Comparison of ENCODE assay signal across 31 mouse cellular contexts in genomic region chr10:88684925-88685324, GRCm38 (mm10). TPM values are rescaled to one million over a fixed set of nuclear protein-coding genes. Genes with fewer than 3 reads are reported as not detected.
DNase-seq lines count a peak whose midpoint lies in the region; ATAC-seq and TF ChIP-seq lines count a peak whose summit lies in the region.
"Had no signal": no experiment of that assay in that cellular context is flagged by ENCODE, and none has a peak within 500 bp of the region (broad histone marks: within the 10 kb centered on the region; RNA-seq: fewer than 3 reads in every experiment).

Gene Spic, minus strand, starts transcription at chr10:88685015.

- H3K36me3 ChIP-seq in liver, embryonic 15.5 days (replicated peaks): no peaks in the 10 kb centered on the region
- H3K36me3 ChIP-seq in liver, embryonic 11.5 days (ENCODE audit: control insufficient read depth, insufficient read depth, low read length): no peaks in the 10 kb centered on the region
- H3K36me3 ChIP-seq in thymus, adult 2 months (ENCODE audit: control insufficient read depth, insufficient read depth, low read length): no peaks in the 10 kb centered on the region
- no peaks in the 10 kb centered on the region for H3K36me3 ChIP-seq in forebrain, embryonic 13.5 days (ENCODE audit: poor library complexity, severe bottlenecking)
- H3K36me3 ChIP-seq: hindbrain, embryonic 10.5 days; hindbrain, embryonic 15.5 days; limb, embryonic 13.5 days; neural tube, embryonic 15.5 days had no signal

- no peaks in the 10 kb centered on the region for H3K4me1 ChIP-seq in liver, embryonic 15.5 days (replicated peaks)
- no peaks in the 10 kb centered on the region for H3K4me1 ChIP-seq in liver, embryonic 11.5 days (replicated peaks; ENCODE audit: control insufficient read depth, insufficient read depth, low read length)
- no peaks in the 10 kb centered on the region for H3K4me1 ChIP-seq in thymus, adult 2 months (replicated peaks; ENCODE audit: control insufficient read depth, insufficient read depth, low read length)
- H3K4me1 ChIP-seq in bone marrow, adult 2 months (ENCODE audit: control insufficient read depth, insufficient read depth, low read length): no peaks in the 10 kb centered on the region
- no peaks in the 10 kb centered on the region for H3K4me1 ChIP-seq in forebrain, embryonic 13.5 days
- H3K4me1 ChIP-seq: hindbrain, embryonic 10.5 days; hindbrain, embryonic 15.5 days; limb, embryonic 13.5 days; neural tube, embryonic 15.5 days had no signal

- no peak for TF ChIP-seq CTCF in thymus, adult 2 months (IDR thresholded peaks at IDR 0.05; ENCODE audit: borderline replicate concordance, control insufficient read depth, extremely low read depth, insufficient read depth, low read length, poor library complexity)
- TF ChIP-seq CTCF in bone marrow, adult 2 months (IDR thresholded peaks at IDR 0.05; ENCODE audit: control insufficient read depth, insufficient read depth, low read length): no peak

- TF ChIP-seq POLR2A in thymus, adult 2 months (IDR thresholded peaks at IDR 0.05; ENCODE audit: control insufficient read depth, extremely low read depth, insufficient read depth, low read length, poor library complexity): no peak
- TF ChIP-seq POLR2A in bone marrow, adult 2 months (IDR thresholded peaks at IDR 0.05; ENCODE audit: borderline replicate concordance, control insufficient read depth, low read depth, low read length): no peak

- H3K9ac ChIP-seq in liver, embryonic 15.5 days: no peak within 1 kb of the TSS
- no peak within 1 kb of the TSS for H3K9ac ChIP-seq in liver, embryonic 11.5 days (ENCODE audit: low read depth, low read length)
- H3K9ac ChIP-seq in forebrain, embryonic 13.5 days: no peak within 1 kb of the TSS
- H3K9ac ChIP-seq: forebrain, postnatal 0 days; hindbrain, embryonic 15.5 days; limb, embryonic 13.5 days; liver, embryonic 14.5 days; neural tube, embryonic 15.5 days had no signal

- no peak within 1 kb of the TSS for H3K27ac ChIP-seq in liver, embryonic 15.5 days (replicated peaks)
- H3K27ac ChIP-seq in liver, embryonic 11.5 days (ENCODE audit: low read depth, low read length): no peak within 1 kb of the TSS
- H3K27ac ChIP-seq in thymus, adult 2 months (ENCODE audit: control insufficient read depth, insufficient read depth, low read length): no peak within 1 kb of the TSS
- no peak within 1 kb of the TSS for H3K27ac ChIP-seq in bone marrow, adult 2 months (ENCODE audit: control insufficient read depth, insufficient read depth, low read depth, low read length, poor library complexity)
- no peak within 1 kb of the TSS for H3K27ac ChIP-seq in forebrain, embryonic 13.5 days
- H3K27ac ChIP-seq: hindbrain, embryonic 10.5 days; hindbrain, embryonic 15.5 days; limb, embryonic 13.5 days; liver, embryonic 14.5 days; neural tube, embryonic 15.5 days; stomach, postnatal 0 days had no signal

- 58% methylated on average over 5 of the region's 5 CpGs for WGBS in liver, embryonic 15.5 days (ENCODE audit: insufficient replicate concordance)
- WGBS in liver, embryonic 11.5 days: 65% methylated on average over 5 of the region's 5 CpGs
- WGBS in thymus, adult 2 months: 88% methylated on average over 5 of the region's 5 CpGs
- 80% methylated on average over 5 of the region's 5 CpGs for WGBS in bone marrow, adult 2 months
- WGBS in forebrain, embryonic 13.5 days: 79% methylated on average over 5 of the region's 5 CpGs

- no peak within 1 kb of the TSS for H3K4me2 ChIP-seq in liver, embryonic 15.5 days
- no peak within 1 kb of the TSS for H3K4me2 ChIP-seq in liver, embryonic 11.5 days
- no peak within 1 kb of the TSS for H3K4me2 ChIP-seq in forebrain, embryonic 13.5 days
- H3K4me2 ChIP-seq: hindbrain, embryonic 15.5 days; limb, embryonic 13.5 days; neural tube, embryonic 15.5 days had no signal

- H3K27me3 ChIP-seq in liver, embryonic 15.5 days: no peaks in the 10 kb centered on the region
- no peaks in the 10 kb centered on the region for H3K27me3 ChIP-seq in liver, embryonic 11.5 days (replicated peaks; ENCODE audit: control insufficient read depth, insufficient read depth, low read length)
- H3K27me3 ChIP-seq in thymus, adult 2 months (ENCODE audit: control insufficient read depth, insufficient read depth, low read length): no peaks in the 10 kb centered on the region
- no peaks in the 10 kb centered on the region for H3K27me3 ChIP-seq in forebrain, embryonic 13.5 days
- H3K27me3 ChIP-seq: CH12.LX; hindbrain, embryonic 15.5 days; limb, embryonic 13.5 days; neural tube, embryonic 15.5 days had no signal

- no peak for DNase-seq in liver, embryonic 11.5 days (ENCODE audit: low spot score)
- no peak for DNase-seq in thymus, postnatal 0 days (ENCODE audit: low spot score)
- no peak for DNase-seq in thymus, adult 2 months
- DNase-seq in cerebellum, postnatal 10 days: no peak
- DNase-seq: adrenal gland, postnatal 14 days; cerebellum, adult 11-12 months; cerebellum, adult 9-11 months; forebrain, postnatal 0 days; gastrocnemius, postnatal 10 days; heart, postnatal 14 days; kidney, adult 11 months; kidney, postnatal 14 days; layer of hippocampus, adult 9-11 months; lung, postnatal 36 days; midbrain, embryonic 14.5 days; right cerebral cortex, postnatal 25 days had no signal

- no peak for ATAC-seq in liver, embryonic 15.5 days (ENCODE audit: insufficient read depth)
- no peak for ATAC-seq in liver, embryonic 11.5 days (replicated peaks; ENCODE audit: low FRiP score)
- no peak for ATAC-seq in forebrain, embryonic 13.5 days
- ATAC-seq: forebrain, postnatal 0 days; inflammation-experienced regulatory T-cells, adult 6 months had no signal

- H3K4me3 ChIP-seq in liver, embryonic 15.5 days (replicated peaks): no peak within 1 kb of the TSS
- no peak within 1 kb of the TSS for H3K4me3 ChIP-seq in liver, embryonic 11.5 days (ENCODE audit: low read depth, low read length)
- H3K4me3 ChIP-seq in thymus, adult 2 months (ENCODE audit: control insufficient read depth, insufficient read depth, low read length): no peak within 1 kb of the TSS
- no peak within 1 kb of the TSS for H3K4me3 ChIP-seq in bone marrow, adult 2 months (replicated peaks; ENCODE audit: control insufficient read depth, low read depth, low read length)
- H3K4me3 ChIP-seq in forebrain, embryonic 13.5 days: no peak within 1 kb of the TSS
- H3K4me3 ChIP-seq: erythroblast, embryonic 14.5 days; hindbrain, embryonic 10.5 days; hindbrain, embryonic 15.5 days; limb, embryonic 13.5 days; neural tube, embryonic 15.5 days had no signal

- no peaks in the 10 kb centered on the region for H3K9me3 ChIP-seq in liver, embryonic 15.5 days (replicated peaks)
- H3K9me3 ChIP-seq in liver, embryonic 11.5 days (ENCODE audit: control insufficient read depth, low read length): no peaks in the 10 kb centered on the region
- no peaks in the 10 kb centered on the region for H3K9me3 ChIP-seq in forebrain, embryonic 13.5 days (replicated peaks)
- H3K9me3 ChIP-seq: hindbrain, embryonic 10.5 days; hindbrain, embryonic 15.5 days; limb, embryonic 13.5 days; neural tube, embryonic 15.5 days had no signal

RNA-seq across cellular contexts. Expression of gene Spic, which starts in this region (rescaled TPM):
- 11.7 and 12.9 TPM in 2 replicates for polyA plus RNA-seq in liver, embryonic 15.5 days (2015; fragmentation: Nextera tagmentation; extraction: Ambion mirVana)
- 2.1 and 3.1 TPM in 2 replicates for polyA plus RNA-seq in liver, embryonic 11.5 days (2014; fragmentation: Nextera tagmentation; extraction: Ambion mirVana)
- 12.0 and 16.3 TPM in 2 replicates for polyA plus RNA-seq in thymus, postnatal 0 days (2015; fragmentation: Nextera tagmentation; extraction: Ambion mirVana)
- 2.4 and 2.7 TPM in 2 replicates for polyA plus RNA-seq in thymus, adult 2 months (2012; rRNA removed)
- polyA plus RNA-seq in bone marrow, adult 2 months (2011; ENCODE audit: insufficient read depth, insufficient read length, low replicate concordance, missing spikeins): 21.7 and 35.9 TPM in 2 replicates
- polyA plus RNA-seq in forebrain, embryonic 13.5 days (2015; fragmentation: Nextera tagmentation; extraction: Ambion mirVana): not detected in 2 replicates
- polyA plus RNA-seq: C2C12; cortical plate, adult 2 months; forebrain, embryonic 11.5 days; forebrain, postnatal 0 days; hindbrain, embryonic 10.5 days; hindbrain, embryonic 15.5 days; limb, embryonic 13.5 days; midbrain, embryonic 14.5 days; neural tube, embryonic 15.5 days had no signal
